18 mouse cellular contexts compared by ENCODE assay signal in genomic region chr2:135847738-135848137, GRCm38 (mm10).
DNase-seq lines count a peak whose midpoint lies in the region; ATAC-seq lines count a peak whose summit lies in the region.
"Had no signal": no experiment of that assay in that cellular context is flagged by ENCODE, and none has a peak within 500 bp of the region (broad histone marks: within the 10 kb centered on the region; RNA-seq: fewer than 3 reads in every experiment).

No protein-coding gene starts in this region.

- ATAC-seq in megakaryocyte progenitor cell, adult 5-6 weeks (replicated peaks; ENCODE audit: poor library complexity), result peak; percentile 65
- ATAC-seq: forebrain, embryonic 13.5 days; forebrain, embryonic 15.5 days; forebrain, postnatal 0 days had no signal

- peak; percentile 35 for DNase-seq in adipocyte (ENCODE audit: low spot score)
- no peak for DNase-seq in natural killer cell, adult 2 months (ENCODE audit: low spot score in 2 of 2)
- DNase-seq in thymus, postnatal 14 days, result no peak
- DNase-seq: adrenal gland, adult 8-10 months; adrenal gland, postnatal 14 days; adrenal gland, postnatal 36 days; cerebellum, adult 11-12 months; cerebellum, adult 2 months; cerebellum, adult 9-10 months; cerebellum, postnatal 10 days; cerebellum, postnatal 25 days; forebrain, postnatal 0 days had no signal

- peaks cover 22% of the 10 kb centered on the region for H3K4me1 ChIP-seq in brown adipose tissue, adult 24 weeks (ENCODE audit: control insufficient read depth, insufficient read depth, insufficient read length, low read length)
- H3K4me1 ChIP-seq: embryonic facial prominence, embryonic 12.5 days; forebrain, embryonic 13.5 days; forebrain, embryonic 15.5 days had no signal

- peak overlapping the region; percentile 76 for H3K27ac ChIP-seq in brown adipose tissue, adult 24 weeks (replicated peaks; ENCODE audit: low read depth, low read length)
- H3K27ac ChIP-seq: embryonic facial prominence, embryonic 10.5 days; embryonic facial prominence, embryonic 12.5 days; forebrain, embryonic 13.5 days; forebrain, embryonic 15.5 days had no signal

- no peak overlapping the region for H3K4me3 ChIP-seq in brown adipose tissue, adult 24 weeks (ENCODE audit: insufficient read depth, low read depth, low read length)
- H3K4me3 ChIP-seq: embryonic facial prominence, embryonic 10.5 days; embryonic facial prominence, embryonic 12.5 days; forebrain, embryonic 13.5 days; forebrain, embryonic 15.5 days had no signal
